Mouse (Mus musculus): ENCODE results near the gene Gm45623. TPM values are rescaled to one million over a fixed set of nuclear protein-coding genes. Genes with fewer than 3 reads are reported as not detected.
A peak's percentile ranks its signal among the peaks of the same experiment; 100 is the strongest.

Gene Gm45623
- total RNA-seq, 2 experiments from 2014 or later = 12.6 to 13.5 TPM

- no peak for DNase-seq (ENCODE audit: low spot score in 2 of 2)
These were observed 994 bp downstream of the Gm45623 start for GRCm38 (mm10) chr13:56752474-56753191.

- no peak for DNase-seq (ENCODE audit: low spot score in 2 of 2)
These were observed 1.9 kb downstream of the Gm45623 start for GRCm38 (mm10) chr13:56751774-56752173.

DNA sequence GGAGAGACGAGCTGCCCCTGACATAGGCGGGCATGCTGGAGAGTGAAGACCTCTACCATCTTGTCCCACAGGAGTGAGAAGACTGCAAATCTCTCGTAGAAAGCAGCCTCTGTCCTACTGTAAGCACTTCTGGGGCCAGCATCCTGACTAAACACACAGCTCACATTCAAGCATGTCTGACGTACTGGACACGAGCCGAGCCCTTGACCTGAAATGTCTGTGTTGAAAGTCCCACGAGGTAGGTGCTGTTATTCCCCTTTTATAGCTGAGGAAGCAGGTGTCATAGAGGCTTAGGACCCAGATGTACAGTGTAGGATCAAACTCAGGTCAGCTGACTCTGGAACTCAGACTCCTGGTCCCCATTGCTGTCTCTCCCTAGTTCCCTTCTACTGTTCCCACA, 4.2 kb downstream of the Gm45623 start:
- DNase-seq (ENCODE audit: low spot score in 2 of 2) = no peak

DNA sequence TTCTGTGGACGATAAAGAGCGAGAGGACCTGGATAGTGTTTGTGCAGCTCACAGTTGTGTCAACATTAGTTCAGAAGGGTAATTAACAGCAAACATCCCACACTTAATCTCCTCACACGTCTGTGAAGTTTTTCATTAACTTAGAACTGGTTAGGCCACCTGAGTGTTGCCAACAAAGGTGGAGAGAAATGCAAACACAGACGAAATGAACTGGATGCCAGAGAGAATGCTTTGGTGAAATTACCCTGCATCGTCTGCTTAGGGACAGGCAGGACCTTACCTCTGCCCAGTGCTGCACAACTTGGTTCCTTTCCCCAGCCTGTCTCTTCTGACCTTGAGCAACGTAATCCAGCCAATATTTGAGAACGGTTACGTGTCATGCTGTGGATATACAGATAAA, 6.1 kb downstream of the Gm45623 start:
- no peak for DNase-seq (ENCODE audit: low spot score in 2 of 2)

DNA sequence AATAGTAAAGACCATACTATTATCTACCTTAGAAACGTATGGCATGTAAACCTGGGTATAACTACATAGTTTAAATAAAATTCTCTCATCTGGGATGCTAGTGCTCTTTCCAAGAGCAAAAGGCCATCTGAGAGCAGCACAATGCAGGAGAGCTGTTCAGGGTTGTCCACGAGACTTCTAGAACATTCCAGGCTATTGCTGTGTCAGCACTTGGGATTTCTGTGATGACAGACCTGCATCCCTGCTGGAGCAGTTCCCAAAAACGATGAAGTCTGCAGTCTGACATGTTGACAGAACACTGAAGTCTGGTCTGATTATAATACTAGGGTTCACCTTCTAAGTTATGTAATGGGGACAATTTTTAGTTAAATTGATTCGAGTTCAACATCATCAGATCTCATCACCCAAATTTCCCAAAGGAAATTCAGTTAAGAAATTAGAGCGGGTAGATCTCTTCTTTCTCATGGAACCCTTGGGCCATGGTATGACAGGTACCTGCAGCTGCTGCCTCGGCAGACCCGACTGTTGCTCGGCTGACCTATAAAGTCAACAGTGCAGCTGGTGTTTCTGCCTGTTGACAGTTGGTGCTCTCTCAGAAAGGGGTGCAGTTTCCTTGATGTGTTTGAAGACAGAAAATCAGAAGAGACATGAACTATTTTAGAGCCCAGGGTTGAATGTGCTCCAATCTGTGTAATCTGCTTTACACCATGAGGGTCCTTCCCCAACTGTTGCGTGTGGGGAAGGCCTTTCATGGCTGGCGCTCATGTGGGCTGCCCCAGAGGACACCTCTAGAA, 6.7 kb downstream of the Gm45623 start:
- no peak for DNase-seq (ENCODE audit: low spot score in 2 of 2)

- no peak for DNase-seq (ENCODE audit: low spot score in 2 of 2)
These were observed 11.2 kb downstream of the Gm45623 start for GRCm38 (mm10) chr13:56742325-56742901.

GRCm38 (mm10) chr13:56741691-56742090, 11.9 kb downstream of the Gm45623 start:
- no peak for DNase-seq (ENCODE audit: low spot score in 2 of 2)

GRCm38 (mm10) chr13:56740496-56740895, 13.1 kb downstream of the Gm45623 start:
- no peak for DNase-seq (ENCODE audit: low spot score in 2 of 2)

DNA sequence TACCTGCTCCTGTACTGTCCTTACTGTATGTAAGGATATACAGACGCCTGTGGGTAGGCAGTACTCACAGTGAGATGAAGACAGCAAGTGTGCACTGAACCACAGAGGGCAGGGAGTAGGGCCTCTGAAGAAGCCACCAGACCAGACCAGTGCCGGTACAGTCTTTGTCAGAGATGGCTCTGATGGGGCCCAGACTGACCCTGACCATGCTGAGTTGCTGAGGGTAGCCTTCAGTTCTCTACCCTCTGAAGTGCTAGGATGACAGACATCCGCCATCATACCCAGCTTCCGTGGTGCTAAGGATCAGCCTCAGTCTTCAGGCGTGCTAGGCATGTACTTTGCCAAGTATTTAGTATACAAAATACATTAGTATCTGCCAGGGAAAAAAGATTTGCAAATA, 14.1 kb downstream of the Gm45623 start:
- DNase-seq (ENCODE audit: low spot score in 2 of 2) = no peak

GRCm38 (mm10) chr13:56735212-56735875, 18.3 kb downstream of the Gm45623 start:
- peak in 1 of 2 experiments; percentile 21 for DNase-seq (ENCODE audit: low spot score in 2 of 2)

DNA sequence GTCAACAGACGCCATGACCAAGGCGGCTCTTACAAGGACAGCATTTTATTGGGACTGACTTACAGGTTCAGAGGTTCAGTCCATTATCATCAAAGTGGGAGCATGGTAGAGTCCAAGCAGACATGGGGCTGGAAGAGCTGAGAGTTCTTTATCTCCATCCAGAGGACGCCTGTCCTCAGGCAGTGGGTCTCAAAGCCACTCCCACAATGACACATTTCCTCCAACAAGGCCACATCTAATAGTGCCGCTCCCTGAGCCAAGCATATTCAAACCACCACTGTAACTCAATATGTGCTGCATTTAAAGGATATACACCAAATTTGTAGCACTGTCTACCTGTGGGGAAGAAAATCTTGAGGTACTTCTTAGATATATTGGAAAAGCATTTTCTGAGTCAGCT, 19.0 kb downstream of the Gm45623 start:
- no peak for DNase-seq (ENCODE audit: low spot score in 2 of 2)

GRCm38 (mm10) chr13:56729046-56729445, 24.6 kb downstream of the Gm45623 start:
- DNase-seq (ENCODE audit: low spot score in 2 of 2) = no peak

GRCm38 (mm10) chr13:56726551-56726950, 27.1 kb downstream of the Gm45623 start:
- DNase-seq (ENCODE audit: low spot score in 2 of 2) = peak in 1 of 2 experiments; percentile 9

DNA sequence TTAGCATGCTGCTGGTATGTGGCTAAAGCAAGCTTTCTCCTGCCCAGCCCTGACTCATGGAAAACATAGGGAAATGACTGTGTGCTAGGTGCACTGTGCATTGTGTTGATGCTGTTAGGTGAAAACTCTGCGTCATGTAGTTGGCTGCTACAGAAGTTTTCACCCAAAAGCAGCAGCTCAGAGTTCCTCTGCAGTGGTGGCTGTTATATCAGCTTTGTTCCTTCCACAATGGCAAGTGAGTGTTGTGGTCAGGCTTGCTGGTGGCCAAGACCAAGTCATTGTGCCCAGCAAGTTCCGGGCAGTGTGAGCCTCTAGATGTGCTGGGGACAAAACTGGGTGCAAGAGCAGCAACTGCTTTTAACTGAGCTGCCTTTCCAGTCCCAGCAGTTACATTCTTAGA, 41.4 kb downstream of the Gm45623 start:
- no peak for DNase-seq (ENCODE audit: low spot score in 2 of 2)

DNA sequence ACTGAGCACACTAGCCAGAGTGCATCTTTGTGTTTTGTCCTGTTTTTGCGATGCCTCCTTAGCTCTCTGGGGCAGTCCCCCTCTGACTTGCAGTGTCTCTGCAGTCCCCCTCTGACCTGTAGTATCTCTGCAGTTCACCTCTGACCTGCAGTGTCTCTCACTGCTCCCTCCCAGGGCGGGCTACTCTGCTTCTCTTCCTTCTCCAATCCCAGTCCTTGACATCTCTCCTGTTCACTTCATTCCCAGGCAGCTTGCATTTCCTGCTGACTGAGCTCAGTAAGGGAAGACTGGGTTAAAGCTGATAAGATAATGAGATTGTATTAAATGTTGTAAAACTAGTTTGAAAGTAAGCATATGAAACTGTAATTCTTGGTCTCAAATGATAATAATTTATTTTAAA, 43.0 kb downstream of the Gm45623 start:
- no peak for DNase-seq (ENCODE audit: low spot score in 2 of 2)

- DNase-seq (ENCODE audit: low spot score in 2 of 2) = no peak
These were observed 46.0 kb downstream of the Gm45623 start for GRCm38 (mm10) chr13:56707606-56708005.

- no peak for DNase-seq (ENCODE audit: low spot score in 2 of 2)
These were observed 46.5 kb downstream of the Gm45623 start for GRCm38 (mm10) chr13:56707111-56707510.

GRCm38 (mm10) chr13:56704596-56704995, 49.0 kb downstream of the Gm45623 start:
- no peak for DNase-seq (ENCODE audit: low spot score in 2 of 2)

DNA sequence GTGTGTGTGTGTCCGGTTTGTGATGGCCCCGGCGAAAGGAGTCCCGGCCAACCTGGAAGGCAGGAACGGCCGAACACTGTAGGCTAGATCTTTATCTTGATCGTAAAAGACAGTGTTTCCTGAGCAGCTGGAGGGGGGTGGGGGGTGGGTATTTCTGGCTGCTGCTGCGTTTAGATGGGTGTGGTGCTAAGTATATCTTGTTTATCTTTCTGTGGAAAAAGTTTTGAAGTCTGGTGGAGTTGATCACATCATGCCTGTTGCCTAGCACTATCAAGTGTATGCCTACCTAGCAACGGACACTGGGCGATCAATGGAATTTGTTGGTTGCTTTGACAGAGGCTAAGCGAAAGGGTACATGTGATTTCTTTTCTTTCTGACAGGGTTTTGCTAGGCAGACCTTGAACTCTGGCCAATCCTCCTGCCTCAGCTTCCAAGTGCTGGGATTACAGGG, 49.7 kb downstream of the Gm45623 start:
- no peak for DNase-seq (ENCODE audit: low spot score in 2 of 2)

GRCm38 (mm10) chr13:56703222-56703870, 50.3 kb downstream of the Gm45623 start:
- peak; percentile 53 to 67 for DNase-seq (ENCODE audit: low spot score in 2 of 2)
